ENCODE assay signal across 22 mouse cellular contexts in genomic region chrX:159686850-159687249, GRCm38 (mm10). TPM values are rescaled to one million over a fixed set of nuclear protein-coding genes. Genes with fewer than 3 reads are reported as not detected.
DNase-seq lines count a peak whose midpoint lies in the region; ATAC-seq lines count a peak whose summit lies in the region.
"Had no signal": no experiment of that assay in that cellular context is flagged by ENCODE, and none has a peak within 500 bp of the region (broad histone marks: within the 10 kb centered on the region; RNA-seq: fewer than 3 reads in every experiment).

No protein-coding gene starts in this region.

- H3K4me3 ChIP-seq in hindbrain, embryonic 13.5 days, result no peak overlapping the region
- H3K4me3 ChIP-seq: forebrain, embryonic 13.5 days; hindbrain, embryonic 15.5 days; lung, embryonic 15.5 days; midbrain, embryonic 10.5 days; myocyte had no signal

- H3K9me3 ChIP-seq in hindbrain, embryonic 13.5 days, result no peaks in the 10 kb centered on the region
- H3K9me3 ChIP-seq: forebrain, embryonic 13.5 days; hindbrain, embryonic 15.5 days; lung, embryonic 15.5 days; midbrain, embryonic 10.5 days had no signal

- WGBS in hindbrain, embryonic 13.5 days, result 91% methylated on average over 4 of the region's 4 CpGs

- no peaks in the 10 kb centered on the region for H3K36me3 ChIP-seq in splenic B cell, adult 2 months (ENCODE audit: control insufficient read depth, insufficient read depth, low read length, poor library complexity, severe bottlenecking)
- no peaks in the 10 kb centered on the region for H3K36me3 ChIP-seq in hindbrain, embryonic 13.5 days
- H3K36me3 ChIP-seq: hindbrain, embryonic 15.5 days; lung, embryonic 15.5 days; midbrain, embryonic 10.5 days had no signal

- DNase-seq in thymus, postnatal 0 days (ENCODE audit: low spot score), result peak; percentile 53
- DNase-seq in thymus, postnatal 4 days, result no peak
- peak; percentile 62 for DNase-seq in splenic B cell, adult 2 months (ENCODE audit: low read depth, low spot score)
- DNase-seq in heart, postnatal 36 days, result no peak
- DNase-seq: adrenal gland, postnatal 36 days; cerebellum, adult 9-11 months; gastrocnemius, postnatal 36 days; heart, postnatal 4 days; kidney, postnatal 4 days; layer of hippocampus, adult 9-11 months; lung, postnatal 36 days had no signal

- no peaks in the 10 kb centered on the region for H3K4me1 ChIP-seq in hindbrain, embryonic 13.5 days (replicated peaks)
- H3K4me1 ChIP-seq: forebrain, embryonic 13.5 days; hindbrain, embryonic 15.5 days; lung, embryonic 15.5 days; midbrain, embryonic 10.5 days had no signal

- intact Hi-C loops in heart, postnatal 36 days (cut with DNase I), result no loop called here

- H3K27ac ChIP-seq in hindbrain, embryonic 13.5 days, result no peak overlapping the region
- H3K27ac ChIP-seq: forebrain, embryonic 13.5 days; hindbrain, embryonic 15.5 days; liver, embryonic 14.5 days; lung, embryonic 15.5 days; midbrain, embryonic 10.5 days had no signal

- H3K4me2 ChIP-seq in hindbrain, embryonic 13.5 days, result no peak overlapping the region
- H3K4me2 ChIP-seq: forebrain, embryonic 13.5 days; hindbrain, embryonic 15.5 days; lung, embryonic 15.5 days had no signal

- no peak overlapping the region for H3K9ac ChIP-seq in hindbrain, embryonic 13.5 days
- H3K9ac ChIP-seq: forebrain, embryonic 13.5 days; hindbrain, embryonic 15.5 days; liver, embryonic 14.5 days; lung, embryonic 15.5 days had no signal

- no peaks in the 10 kb centered on the region for H3K27me3 ChIP-seq in splenic B cell, adult 2 months (ENCODE audit: control insufficient read depth, insufficient read depth, low read length, poor library complexity, severe bottlenecking)
- H3K27me3 ChIP-seq in hindbrain, embryonic 13.5 days, result peaks cover 15% of the 10 kb centered on the region; the same call in 1 of the 2 replicates
- H3K27me3 ChIP-seq: hindbrain, embryonic 15.5 days; lung, embryonic 15.5 days had no signal

- peak; percentile 87 for ATAC-seq in CD4-positive, CD25-positive, alpha-beta regulatory T cell, adult 4 months
- peak; percentile 89 for ATAC-seq in inflammation-experienced regulatory T-cells, adult 6 months
- no peak for ATAC-seq in hindbrain, embryonic 13.5 days (ENCODE audit: low FRiP score)
- ATAC-seq: forebrain, embryonic 13.5 days; intestine, embryonic 16.5 days; midbrain, embryonic 16.5 days had no signal

RNA-seq across cellular contexts. Expression of gene Sh3kbp1, which starts 59.8 kb away (rescaled TPM):
- 190 and 200 TPM in 2 replicates for polyA plus RNA-seq in thymus, postnatal 0 days (2015; fragmentation: Nextera tagmentation; extraction: Ambion mirVana)
- 100 to 1,000 TPM; 330 to 401 TPM for polyA plus RNA-seq in CD4-positive, CD25-positive, alpha-beta regulatory T cell, adult 4 months (2017; shearing (Covaris generic))
- 100 to 1,000 TPM; 240 to 325 (median 290) TPM for polyA plus RNA-seq in inflammation-experienced regulatory T-cells, adult 6 months (2017; shearing (Covaris generic))
- polyA plus RNA-seq in hindbrain, embryonic 13.5 days (2015; fragmentation: Nextera tagmentation; extraction: Ambion mirVana), result 45.4 and 46.4 TPM in 2 replicates
- total RNA-seq in heart, postnatal 36 days (2021), result 100 to 1,000 TPM; 104 to 116 TPM

Comparison
In these comparisons a context has a peak if more than half of its experiments do, and no peak if none do; other contexts are left out.
1. DNase-seq: peak in thymus, postnatal 0 days (single experiment) and splenic B cell, adult 2 months (single experiment); none in thymus, postnatal 4 days (single experiment) and heart, postnatal 36 days (0 of 2).